Mouse (Mus musculus): Measurements from ENCODE around the gene 4930432M17Rik. TPM values are rescaled to one million over a fixed set of nuclear protein-coding genes. Genes with fewer than 3 reads are reported as not detected.

4930432M17Rik gene
- total RNA-seq, 2 experiments from 2014 or later: not detected

GRCm38 (mm10) chr3:121710894-121711531 is 40.5 kb downstream of the 4930432M17Rik start:
- no peak for DNase-seq

GRCm38 (mm10) chr3:121712222-121712621 is 41.7 kb downstream of the 4930432M17Rik start:
- DNase-seq: no peak

- DNase-seq: peak; percentile 23
Measured at GRCm38 (mm10) chr3:121713151-121713701, 42.7 kb downstream of the 4930432M17Rik start.

- DNase-seq: peak; percentile 38
Measured at GRCm38 (mm10) chr3:121713816-121714215, 43.3 kb downstream of the 4930432M17Rik start.

GRCm38 (mm10) chr3:121714461-121714860 is 43.9 kb downstream of the 4930432M17Rik start:
- DNase-seq: no peak

- DNase-seq: no peak
Measured at GRCm38 (mm10) chr3:121715336-121715735, 44.8 kb downstream of the 4930432M17Rik start.

GRCm38 (mm10) chr3:121715741-121716459 is 45.3 kb downstream of the 4930432M17Rik start:
- no peak for DNase-seq

GRCm38 (mm10) chr3:121716480-121716879 is 45.9 kb downstream of the 4930432M17Rik start:
- no peak for DNase-seq

- DNase-seq: no peak
Measured at GRCm38 (mm10) chr3:121718679-121719078, 48.1 kb downstream of the 4930432M17Rik start.

- no peak for DNase-seq
Measured at GRCm38 (mm10) chr3:121719701-121720100, 49.1 kb downstream of the 4930432M17Rik start.

GRCm38 (mm10) chr3:121720801-121721690 is 50.5 kb downstream of the 4930432M17Rik start:
- no peak for DNase-seq

GRCm38 (mm10) chr3:121721691-121722070 is 51.1 kb downstream of the 4930432M17Rik start:
- DNase-seq: no peak

GRCm38 (mm10) chr3:121722971-121723844 is 52.6 kb downstream of the 4930432M17Rik start, which contains the start of gene F3:
Gene F3 (plus strand): TSS chr3:121723537.
- DNase-seq: peak; percentile 85

GRCm38 (mm10) chr3:121723968-121724524 is 53.5 kb downstream of the 4930432M17Rik start:
- DNase-seq: no peak

- peak; percentile 2 for DNase-seq
Measured at GRCm38 (mm10) chr3:121724553-121724952, 54.0 kb downstream of the 4930432M17Rik start.

- no peak for DNase-seq
Measured at GRCm38 (mm10) chr3:121725651-121726050, 55.1 kb downstream of the 4930432M17Rik start.

- no peak for DNase-seq
Measured at GRCm38 (mm10) chr3:121729678-121730077, 59.1 kb downstream of the 4930432M17Rik start.

Data from heart, postnatal 4 days (tissue).